In genomic region chr1:155576432-155576831, GRCm38 (mm10) we compare ENCODE assay signal across 9 mouse cellular contexts. TPM values are rescaled to one million over a fixed set of nuclear protein-coding genes. Genes with fewer than 3 reads are reported as not detected.
DNase-seq lines count a peak whose midpoint lies in the region; ATAC-seq lines count a peak whose summit lies in the region.
"Had no signal": no experiment of that assay in that cellular context is flagged by ENCODE, and none has a peak within 500 bp of the region (broad histone marks: within the 10 kb centered on the region; RNA-seq: fewer than 3 reads in every experiment).

No protein-coding gene starts in this region.

- H3K36me3 ChIP-seq in forebrain, embryonic 13.5 days (ENCODE audit: poor library complexity, severe bottlenecking) = peaks cover 8% of the 10 kb centered on the region; the same call in 1 of the 2 replicates
- peaks cover 18% of the 10 kb centered on the region for H3K36me3 ChIP-seq in forebrain, embryonic 10.5 days (replicated peaks)
- H3K36me3 ChIP-seq in embryonic facial prominence, embryonic 15.5 days = peaks cover 14% of the 10 kb centered on the region; the same call in 1 of the 2 replicates
- peaks cover 15% of the 10 kb centered on the region for H3K36me3 ChIP-seq in midbrain, embryonic 10.5 days
- H3K36me3 ChIP-seq: neural tube, embryonic 12.5 days had no signal

- no peak overlapping the region for H3K4me3 ChIP-seq in forebrain, embryonic 13.5 days
- H3K4me3 ChIP-seq in forebrain, embryonic 10.5 days = no peak overlapping the region
- H3K4me3 ChIP-seq in embryonic facial prominence, embryonic 15.5 days (replicated peaks) = no peak overlapping the region
- no peak overlapping the region for H3K4me3 ChIP-seq in midbrain, embryonic 10.5 days
- H3K4me3 ChIP-seq: neural tube, embryonic 12.5 days had no signal

- H3K4me1 ChIP-seq in forebrain, embryonic 13.5 days = peaks cover 5% of the 10 kb centered on the region; the same call in 1 of the 2 replicates
- H3K4me1 ChIP-seq in forebrain, embryonic 10.5 days = no peaks in the 10 kb centered on the region
- no peaks in the 10 kb centered on the region for H3K4me1 ChIP-seq in embryonic facial prominence, embryonic 15.5 days
- no peaks in the 10 kb centered on the region for H3K4me1 ChIP-seq in midbrain, embryonic 10.5 days
- H3K4me1 ChIP-seq: neural tube, embryonic 12.5 days had no signal

- no peak for DNase-seq in forebrain, embryonic 10.5 days (ENCODE audit: extremely low spot score, low spot score)
- DNase-seq in 3T3-L1 (ENCODE audit: low read depth, low spot score) (peak; percentile 84), ZHBTc4 (ENCODE audit: low read depth, low spot score) (peak; percentile 66)
- peak; percentile 45 for DNase-seq in large intestine, adult 2 months (ENCODE audit: low read depth, low spot score)
- peak; percentile 28 for DNase-seq in midbrain, embryonic 10.5 days (ENCODE audit: low spot score)
- DNase-seq in urinary bladder, adult 2 months (ENCODE audit: low spot score) = no peak

- H3K27me3 ChIP-seq in forebrain, embryonic 13.5 days = no peaks in the 10 kb centered on the region
- no peaks in the 10 kb centered on the region for H3K27me3 ChIP-seq in forebrain, embryonic 10.5 days (ENCODE audit: poor library complexity, severe bottlenecking)
- no peaks in the 10 kb centered on the region for H3K27me3 ChIP-seq in embryonic facial prominence, embryonic 15.5 days
- H3K27me3 ChIP-seq in midbrain, embryonic 10.5 days (ENCODE audit: low read depth, poor library complexity, severe bottlenecking) = no peaks in the 10 kb centered on the region
- H3K27me3 ChIP-seq: neural tube, embryonic 12.5 days had no signal

- no peak overlapping the region for H3K9ac ChIP-seq in forebrain, embryonic 13.5 days
- no peak overlapping the region for H3K9ac ChIP-seq in embryonic facial prominence, embryonic 15.5 days
- H3K9ac ChIP-seq: neural tube, embryonic 12.5 days had no signal

- 21% methylated on average over 2 of the region's 2 CpGs for WGBS in forebrain, embryonic 13.5 days
- WGBS in forebrain, embryonic 10.5 days = 45% methylated on average over 2 of the region's 2 CpGs
- 25% methylated on average over 2 of the region's 2 CpGs for WGBS in embryonic facial prominence, embryonic 15.5 days
- WGBS in large intestine, adult 2 months = 11% methylated on average over 2 of the region's 2 CpGs
- WGBS in midbrain, embryonic 10.5 days = 35% methylated on average over 2 of the region's 2 CpGs

- no peak overlapping the region for H3K27ac ChIP-seq in forebrain, embryonic 13.5 days
- H3K27ac ChIP-seq in forebrain, embryonic 10.5 days = no peak overlapping the region
- H3K27ac ChIP-seq in embryonic facial prominence, embryonic 15.5 days (replicated peaks) = no peak overlapping the region
- H3K27ac ChIP-seq in midbrain, embryonic 10.5 days (replicated peaks) = no peak overlapping the region
- H3K27ac ChIP-seq: neural tube, embryonic 12.5 days had no signal

- H3K4me2 ChIP-seq in forebrain, embryonic 13.5 days = no peak overlapping the region
- no peak overlapping the region for H3K4me2 ChIP-seq in embryonic facial prominence, embryonic 15.5 days (replicated peaks)
- H3K4me2 ChIP-seq: neural tube, embryonic 12.5 days had no signal

- ATAC-seq in forebrain, embryonic 13.5 days = peak; percentile 58; the same call in 1 of the 2 replicates
- ATAC-seq in embryonic facial prominence, embryonic 15.5 days (ENCODE audit: insufficient number of reproducible peaks, low FRiP score, low TSS enrichment, low read depth) = 0 out of 2 replicates have a peak, but pooled peaks have one; percentile 39

- H3K9me3 ChIP-seq in forebrain, embryonic 13.5 days (replicated peaks) = no peaks in the 10 kb centered on the region
- no peaks in the 10 kb centered on the region for H3K9me3 ChIP-seq in forebrain, embryonic 10.5 days
- no peaks in the 10 kb centered on the region for H3K9me3 ChIP-seq in embryonic facial prominence, embryonic 15.5 days (replicated peaks)
- H3K9me3 ChIP-seq in midbrain, embryonic 10.5 days (replicated peaks) = no peaks in the 10 kb centered on the region
- H3K9me3 ChIP-seq: neural tube, embryonic 12.5 days had no signal

RNA-seq across cellular contexts. Expression of gene Acbd6, which starts 18.5 kb away (rescaled TPM):
- polyA plus RNA-seq in forebrain, embryonic 13.5 days (2015; fragmentation: Nextera tagmentation; extraction: Ambion mirVana) = 74.2 and 84.3 TPM in 2 replicates
- polyA plus RNA-seq in forebrain, embryonic 10.5 days (2016; fragmentation: Nextera tagmentation; extraction: Ambion mirVana) = 72.5 and 73.2 TPM in 2 replicates
- polyA plus RNA-seq in embryonic facial prominence, embryonic 15.5 days (2015; fragmentation: Nextera tagmentation; extraction: Ambion mirVana) = 77.4 and 79.6 TPM in 2 replicates
- polyA plus RNA-seq in large intestine, adult 2 months (2012; rRNA removed) = 35.8 and 43.9 TPM in 2 replicates
- 69.1 and 71.5 TPM in 2 replicates for polyA plus RNA-seq in midbrain, embryonic 10.5 days (2016; fragmentation: Nextera tagmentation; extraction: Ambion mirVana)
- polyA plus RNA-seq in urinary bladder, adult 2 months (2012; rRNA removed) = 86.1 and 89.6 TPM in 2 replicates

Comparison
In these comparisons a context has a peak if more than half of its experiments do, and no peak if none do; other contexts are left out.
1. DNase-seq: peak in 3T3-L1 (single experiment), ZHBTc4 (single experiment), large intestine, adult 2 months (single experiment) and midbrain, embryonic 10.5 days (single experiment); none in forebrain, embryonic 10.5 days (single experiment) and urinary bladder, adult 2 months (single experiment).